Comparison of ENCODE assay signal across 23 mouse cellular contexts in genomic region chr5:62725551-62725950, GRCm38 (mm10). TPM values are rescaled to one million over a fixed set of nuclear protein-coding genes. Genes with fewer than 3 reads are reported as not detected.
DNase-seq lines count a peak whose midpoint lies in the region; ATAC-seq lines count a peak whose summit lies in the region.
"Had no signal": no experiment of that assay in that cellular context is flagged by ENCODE, and none has a peak within 500 bp of the region (broad histone marks: within the 10 kb centered on the region; RNA-seq: fewer than 3 reads in every experiment).

No protein-coding gene starts in this region.

- no peaks in the 10 kb centered on the region for H3K9me3 ChIP-seq in kidney, embryonic 16.5 days (ENCODE audit: low read length)
- H3K9me3 ChIP-seq: embryonic facial prominence, embryonic 12.5 days; forebrain, embryonic 12.5 days; hindbrain, embryonic 12.5 days; limb, embryonic 15.5 days; liver, embryonic 15.5 days; neural tube, embryonic 13.5 days had no signal

- no peak overlapping the region for H3K4me2 ChIP-seq in kidney, embryonic 16.5 days (replicated peaks; ENCODE audit: low read depth, low read length)
- H3K4me2 ChIP-seq: embryonic facial prominence, embryonic 12.5 days; forebrain, embryonic 12.5 days; hindbrain, embryonic 12.5 days; limb, embryonic 15.5 days; liver, embryonic 15.5 days; neural tube, embryonic 13.5 days had no signal

- DNase-seq in adrenal gland, adult 2 months, result peak; percentile 17
- DNase-seq in adrenal gland, adult 8-10 months, result no peak
- DNase-seq in kidney, adult 11 months, result peak; percentile 53
- peak; percentile 17 for DNase-seq in left cerebral cortex, postnatal 4 days
- DNase-seq in left cerebral cortex, adult 18-20 months (ENCODE audit: low spot score in 2 of 2), result no peak
- no peak for DNase-seq in urinary bladder, postnatal 10 days (ENCODE audit: low spot score)
- DNase-seq: cerebellum, adult 9-11 months; gastrocnemius, postnatal 36 days; layer of hippocampus, adult 9-11 months; retina, postnatal 1 day; right cerebral cortex, postnatal 25 days had no signal

- no peaks in the 10 kb centered on the region for H3K4me1 ChIP-seq in kidney, embryonic 16.5 days (ENCODE audit: insufficient read depth, low read length)
- H3K4me1 ChIP-seq: embryonic facial prominence, embryonic 12.5 days; forebrain, embryonic 12.5 days; hindbrain, embryonic 12.5 days; limb, embryonic 15.5 days; liver, embryonic 15.5 days; neural tube, embryonic 13.5 days had no signal

- WGBS in kidney, embryonic 16.5 days, result 80% methylated on average over 2 of the region's 2 CpGs

- no peaks in the 10 kb centered on the region for H3K36me3 ChIP-seq in kidney, embryonic 16.5 days (ENCODE audit: insufficient read depth, low read length)
- H3K36me3 ChIP-seq: embryonic facial prominence, embryonic 12.5 days; forebrain, embryonic 12.5 days; hindbrain, embryonic 12.5 days; limb, embryonic 15.5 days; liver, embryonic 15.5 days; neural tube, embryonic 13.5 days had no signal

- no peak for ATAC-seq in kidney, embryonic 16.5 days (ENCODE audit: low FRiP score, low TSS enrichment)
- ATAC-seq: inflammation-experienced regulatory T-cells, adult 6 months; midbrain, embryonic 16.5 days had no signal

- H3K27ac ChIP-seq in kidney, embryonic 16.5 days (ENCODE audit: low read length), result no peak overlapping the region
- H3K27ac ChIP-seq: embryonic facial prominence, embryonic 12.5 days; forebrain, embryonic 12.5 days; hindbrain, embryonic 12.5 days; left cerebral cortex, adult 2 months; limb, embryonic 15.5 days; liver, embryonic 15.5 days; macrophage; neural tube, embryonic 13.5 days had no signal

- no peak overlapping the region for H3K4me3 ChIP-seq in kidney, embryonic 16.5 days (ENCODE audit: low read length)
- H3K4me3 ChIP-seq: embryonic facial prominence, embryonic 12.5 days; forebrain, embryonic 12.5 days; hindbrain, embryonic 12.5 days; left cerebral cortex, adult 2 months; limb, embryonic 15.5 days; liver, embryonic 15.5 days; myocyte; neural tube, embryonic 13.5 days had no signal

- H3K27me3 ChIP-seq in kidney, embryonic 16.5 days (ENCODE audit: insufficient read depth, low read length), result no peaks in the 10 kb centered on the region
- H3K27me3 ChIP-seq: embryonic facial prominence, embryonic 12.5 days; forebrain, embryonic 12.5 days; hindbrain, embryonic 12.5 days; limb, embryonic 15.5 days; liver, embryonic 15.5 days; neural tube, embryonic 13.5 days had no signal

- intact Hi-C loops in left cerebral cortex, postnatal 4 days (cut with DNase I), result no loop called here

- H3K9ac ChIP-seq in kidney, embryonic 16.5 days (replicated peaks; ENCODE audit: low read length), result no peak overlapping the region
- H3K9ac ChIP-seq: embryonic facial prominence, embryonic 12.5 days; forebrain, embryonic 12.5 days; hindbrain, embryonic 12.5 days; limb, embryonic 15.5 days; liver, embryonic 15.5 days; neural tube, embryonic 13.5 days had no signal

RNA-seq across cellular contexts. Expression of gene Arap2, which starts 40.4 kb away (rescaled TPM):
- 1 to 10 TPM; 3.0 to 4.2 TPM for total RNA-seq in adrenal gland, adult 2 months (2021)
- polyA plus RNA-seq in adrenal gland, adult 2 months (2012; rRNA removed), result 0.19 and 0.61 TPM in 2 replicates
- total RNA-seq in adrenal gland, adult 8-10 months (2022), result 1 to 10 TPM; 4.0 to 6.8 (median 5.0) TPM
- polyA plus RNA-seq in kidney, embryonic 16.5 days (2015; fragmentation: Nextera tagmentation; extraction: Ambion mirVana), result 2.0 and 2.9 TPM in 2 replicates
- total RNA-seq in left cerebral cortex, postnatal 4 days (2021), result 10 to 100 TPM; 34.0 to 42.4 TPM
- 10 to 100 TPM; 70.2 to 75.6 TPM for total RNA-seq in left cerebral cortex, adult 18-20 months (2021)

Comparison
In these comparisons a context has a peak if more than half of its experiments do, and no peak if none do; other contexts are left out.
1. DNase-seq: peak in adrenal gland, adult 2 months (single experiment), kidney, adult 11 months (single experiment) and left cerebral cortex, postnatal 4 days (single experiment); none in adrenal gland, adult 8-10 months (single experiment), left cerebral cortex, adult 18-20 months (0 of 2) and urinary bladder, postnatal 10 days (single experiment).
2. RNA of gene Arap2, which starts 40.4 kb away (total RNA-seq): 70.2 to 75.6 TPM in left cerebral cortex, adult 18-20 months and 34.0 to 42.4 TPM in left cerebral cortex, postnatal 4 days; 4.0 to 6.8 TPM in adrenal gland, adult 8-10 months and 3.0 to 4.2 TPM in adrenal gland, adult 2 months; every median in the first group is over 4 times any median in the second.